Mouse (Mus musculus) A20 (cell line): ENCODE results near the gene Rhobtb1.

Experiments
- DNase-seq: peaks from one replicate; pipeline ENCODE4 v3.0.0-alpha.2; 2011; ENCODE audit warnings: low read depth, low spot score

Gene Rhobtb1

DNA sequence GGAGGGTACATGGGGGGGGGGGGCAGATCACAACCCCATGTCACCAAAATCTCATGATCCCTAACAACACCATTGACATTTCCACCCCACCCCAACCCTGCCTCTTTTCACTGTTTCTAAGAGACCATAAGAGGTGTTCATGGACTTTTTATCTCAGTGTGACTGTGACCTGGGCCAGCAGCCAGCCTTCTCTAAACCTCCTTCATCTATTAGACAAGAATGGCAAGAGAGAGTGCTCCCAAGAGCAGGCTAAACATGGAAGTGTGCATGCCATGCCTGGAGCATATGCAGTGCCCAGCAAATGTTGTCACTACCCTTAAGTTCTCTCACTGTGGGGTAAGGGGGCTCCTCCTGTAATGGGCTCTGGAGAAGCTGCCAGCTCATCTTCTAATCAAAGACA lies 123.5 kb downstream of the Rhobtb1 start:
- DNase-seq: no peak

DNA sequence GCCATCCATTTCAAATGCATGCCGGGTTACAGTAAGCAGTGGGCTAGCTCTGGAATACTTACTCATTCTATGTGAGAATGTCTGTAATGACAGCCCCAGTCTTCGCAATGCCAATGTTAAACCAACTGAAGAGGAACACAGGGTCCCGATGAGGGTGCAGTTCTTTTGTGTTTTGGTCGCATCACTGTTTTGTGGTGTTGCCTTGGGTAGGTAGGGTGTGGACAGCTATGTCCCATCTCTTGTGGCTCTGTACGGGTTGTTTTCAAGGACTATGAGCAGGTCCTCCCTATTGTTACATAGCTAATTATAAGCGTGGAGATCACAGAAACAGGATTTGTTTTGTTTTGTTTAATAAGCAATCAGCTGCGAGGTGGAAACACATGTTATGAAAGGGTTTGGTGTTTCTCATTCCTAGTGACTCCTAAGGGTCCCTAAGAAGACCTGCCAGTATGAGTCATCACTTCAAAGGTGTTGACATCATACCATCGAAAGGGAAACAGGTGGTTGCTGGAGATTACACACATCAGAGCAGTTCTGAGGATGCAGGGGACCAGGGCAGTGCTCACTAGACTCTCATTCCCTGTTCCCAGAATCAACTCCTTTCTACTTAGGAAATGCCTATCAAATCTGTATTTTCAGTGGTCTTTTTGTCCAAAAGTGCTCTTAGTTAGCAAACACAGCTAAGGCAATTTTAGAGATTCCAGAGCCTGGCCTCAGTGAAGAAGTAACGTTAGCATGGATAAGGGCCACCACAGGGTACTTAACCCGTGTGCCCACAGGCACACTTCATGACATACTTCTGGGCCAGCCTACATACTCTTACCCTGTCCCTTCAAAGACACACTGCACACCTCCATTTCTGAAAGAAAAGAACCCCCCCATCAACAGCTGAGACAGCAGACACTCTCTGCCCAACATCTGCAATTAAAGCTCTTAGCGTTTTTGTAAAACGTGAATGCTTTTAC lies 124.9 kb downstream of the Rhobtb1 start:
- no peak for DNase-seq

DNA sequence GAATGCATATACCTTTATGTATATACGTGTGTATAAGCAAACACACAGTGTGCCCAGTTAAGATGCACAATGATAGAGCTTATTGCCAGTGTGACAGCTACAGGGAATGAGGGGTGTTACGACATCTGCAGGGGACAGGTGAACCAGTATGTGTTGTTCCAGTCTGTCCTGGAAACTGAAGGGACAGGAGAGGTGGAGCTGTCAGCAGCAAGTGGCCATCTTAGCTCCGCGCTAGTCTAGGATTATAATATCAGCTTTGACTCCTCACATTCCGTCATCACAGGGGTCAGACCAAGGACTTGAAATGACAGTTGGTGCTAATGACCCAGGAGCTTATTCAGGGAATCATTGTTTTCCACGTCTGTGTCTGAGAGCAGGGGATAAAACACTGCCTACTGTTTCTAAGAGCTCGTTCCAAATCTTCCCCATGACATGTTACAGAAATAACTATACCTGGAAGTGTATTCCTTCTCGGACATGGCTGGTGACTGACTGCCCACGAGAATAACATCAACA lies 125.7 kb downstream of the Rhobtb1 start:
- DNase-seq: no peak

DNA sequence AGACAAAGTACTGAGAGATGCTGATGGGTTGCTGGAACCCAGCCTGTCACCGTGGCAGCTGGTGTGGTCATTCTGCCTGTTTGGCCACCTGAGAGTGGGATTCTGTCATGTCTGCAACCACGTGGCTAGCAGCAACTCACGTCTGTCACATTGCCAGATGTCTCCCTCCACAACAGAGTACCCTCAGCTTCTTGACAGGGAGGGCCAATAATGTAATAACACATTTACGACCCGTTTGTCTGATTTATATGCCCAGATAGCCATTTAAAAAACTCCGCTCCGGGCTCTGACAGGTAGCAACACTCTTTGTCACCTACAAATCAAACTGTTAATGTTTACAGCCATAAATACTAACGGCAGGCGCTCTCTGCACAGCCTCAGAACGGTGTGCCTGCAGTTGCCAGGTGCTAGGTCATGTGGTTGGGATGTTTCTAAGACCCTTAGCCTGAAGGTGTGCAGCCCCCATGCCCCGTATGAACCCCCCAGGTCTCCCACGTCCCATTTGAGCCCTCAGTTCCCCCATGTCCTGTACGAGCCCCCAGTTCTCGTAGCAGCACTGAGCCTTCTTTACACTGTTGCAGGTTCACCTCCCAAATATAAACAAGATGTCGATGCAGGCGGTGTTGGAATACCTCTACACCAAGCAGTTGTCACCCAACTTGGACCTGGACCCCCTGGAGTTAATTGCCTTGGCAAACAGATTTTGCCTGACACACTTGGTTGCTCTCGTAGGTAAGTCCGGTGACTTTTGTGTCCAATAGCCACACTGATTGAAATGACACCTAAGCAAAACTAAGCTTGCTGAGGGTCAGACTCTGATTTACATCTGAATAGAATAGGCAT lies 127.8 kb downstream of the Rhobtb1 start:
- no peak for DNase-seq

DNA sequence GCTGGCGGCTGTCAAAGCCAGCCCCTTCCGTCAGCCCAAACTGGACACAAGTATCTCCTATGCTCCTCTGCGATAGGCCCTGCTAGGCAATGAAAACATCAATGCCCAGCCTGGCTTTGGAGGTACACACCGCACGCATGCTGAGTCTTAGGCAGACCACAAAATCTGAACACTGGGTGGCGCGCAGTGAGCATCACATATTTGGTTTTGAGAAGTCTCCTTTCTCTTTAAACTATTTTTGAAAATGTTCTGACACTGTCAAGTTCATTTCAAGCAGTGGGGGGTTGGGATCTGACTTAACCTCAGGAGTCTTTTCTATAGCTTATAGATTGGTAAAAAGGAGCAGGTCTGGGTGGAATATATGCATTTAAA lies 128.4 kb downstream of the Rhobtb1 start:
- DNase-seq: no peak

DNA sequence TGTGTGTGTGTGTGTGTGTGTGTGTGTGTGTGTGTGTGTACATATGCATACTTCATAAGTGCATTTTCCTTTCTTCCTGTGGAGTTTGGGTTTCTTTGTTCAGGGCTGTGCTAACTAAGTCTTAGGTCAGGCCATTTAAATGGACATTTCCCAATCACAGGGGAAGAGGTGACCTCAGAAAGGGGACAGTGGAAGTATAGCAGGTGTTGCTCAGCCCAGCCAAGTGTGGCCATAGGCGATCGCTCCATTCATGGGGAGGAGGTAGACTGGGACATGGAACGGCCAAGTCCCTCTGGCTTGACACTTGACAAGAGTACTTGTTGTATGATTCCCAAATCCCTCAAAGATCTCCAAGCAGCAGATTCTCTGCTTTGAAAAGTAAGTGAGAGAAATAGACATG lies 135.7 kb downstream of the Rhobtb1 start:
- no peak for DNase-seq

DNA sequence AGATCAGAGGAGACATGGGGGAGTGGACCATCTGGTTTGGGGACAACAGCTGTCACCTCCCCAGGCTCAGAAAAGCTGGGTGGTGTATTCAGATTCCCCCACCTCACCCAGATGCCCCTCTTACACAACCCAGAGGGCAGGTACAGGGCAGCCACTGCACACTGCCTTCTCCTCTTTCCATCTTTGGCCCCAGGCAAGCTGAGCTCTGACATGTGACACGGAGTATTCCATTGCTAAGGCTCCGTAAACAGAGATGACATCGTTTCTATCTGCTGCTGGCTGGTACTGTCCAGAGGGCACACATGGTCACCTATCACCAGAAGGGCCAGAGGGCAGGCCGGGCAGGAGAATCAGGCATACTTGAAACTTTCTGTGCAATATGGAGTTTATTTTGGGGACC lies 136.9 kb downstream of the Rhobtb1 start:
- no peak for DNase-seq

DNA sequence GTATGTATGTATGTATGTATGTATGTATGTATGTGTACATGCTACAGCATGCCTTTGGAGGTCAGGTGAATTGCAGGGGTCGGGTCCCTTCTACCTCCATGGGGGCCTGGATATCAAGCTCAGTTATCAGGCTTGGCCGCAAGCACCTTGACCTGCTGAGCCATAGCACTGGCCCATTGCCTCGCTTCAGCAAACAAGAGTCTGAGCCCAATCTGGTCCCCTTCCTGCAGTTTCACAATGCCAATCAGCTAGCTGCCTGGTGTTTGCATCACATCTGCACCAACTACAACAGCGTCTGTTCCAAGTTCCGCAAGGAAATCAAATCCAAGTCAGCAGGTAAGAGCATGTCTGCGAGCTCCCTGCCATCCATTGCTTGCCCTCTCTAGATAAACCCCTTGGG lies 137.5 kb downstream of the Rhobtb1 start:
- no peak for DNase-seq

DNA sequence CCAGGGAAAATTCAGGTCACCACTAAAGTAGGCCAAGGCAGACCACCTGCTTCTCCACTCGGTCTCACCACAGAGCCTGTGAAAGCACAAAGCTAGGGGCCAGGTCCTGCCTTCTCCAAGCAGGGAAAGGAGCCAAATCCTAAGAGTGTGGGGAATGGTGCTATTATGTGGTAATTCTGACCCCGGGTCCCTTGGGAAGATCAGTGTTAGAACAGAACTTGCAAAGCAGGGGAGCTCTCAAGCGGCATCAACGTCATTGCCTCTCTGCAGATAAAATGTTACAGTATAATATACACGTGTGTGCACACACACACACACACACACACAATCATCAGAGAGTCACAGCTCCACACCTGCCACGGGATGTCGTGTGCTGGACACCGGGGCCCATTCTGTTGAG lies 139.5 kb downstream of the Rhobtb1 start:
- DNase-seq: no peak

DNA sequence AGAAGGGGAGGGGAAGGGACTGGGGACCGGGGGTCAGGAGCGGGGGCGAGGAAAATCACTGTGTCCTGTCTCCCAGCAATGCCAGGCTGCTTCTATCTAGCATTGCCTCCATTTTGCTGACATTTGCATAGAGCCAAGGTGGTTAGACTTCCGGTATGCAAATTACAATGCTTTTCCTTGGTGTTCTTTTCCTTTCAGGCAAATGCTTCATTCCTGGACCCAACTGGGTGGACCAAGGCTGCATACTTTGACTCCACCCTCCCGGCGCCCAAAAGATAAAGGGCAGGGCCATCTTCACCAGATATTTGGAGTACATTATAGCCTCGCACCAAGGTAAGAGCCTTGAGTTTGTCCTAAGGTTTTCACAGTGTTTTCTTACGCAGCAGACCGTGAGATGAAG lies 144.7 kb downstream of the Rhobtb1 start:
- DNase-seq: no peak

DNA sequence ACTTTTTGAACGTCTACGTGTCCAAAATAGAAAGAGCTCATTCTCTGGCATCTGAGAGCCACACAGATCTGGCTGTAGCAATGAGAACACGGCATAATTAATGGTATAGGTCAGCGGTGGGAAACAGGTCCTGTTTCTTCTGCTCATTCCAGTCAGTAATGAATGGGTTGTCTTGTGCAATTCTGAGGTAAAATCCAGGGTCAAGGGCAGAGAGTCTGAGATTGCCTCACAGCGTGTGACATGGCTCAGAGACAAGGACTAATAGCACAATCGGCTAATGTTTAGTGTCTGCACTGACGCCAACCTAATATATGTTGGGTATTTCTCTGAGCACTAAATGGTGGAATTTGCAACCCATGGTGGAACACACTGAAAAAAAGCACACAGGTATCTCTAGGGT lies 148.8 kb downstream of the Rhobtb1 start:
- DNase-seq: no peak

DNA sequence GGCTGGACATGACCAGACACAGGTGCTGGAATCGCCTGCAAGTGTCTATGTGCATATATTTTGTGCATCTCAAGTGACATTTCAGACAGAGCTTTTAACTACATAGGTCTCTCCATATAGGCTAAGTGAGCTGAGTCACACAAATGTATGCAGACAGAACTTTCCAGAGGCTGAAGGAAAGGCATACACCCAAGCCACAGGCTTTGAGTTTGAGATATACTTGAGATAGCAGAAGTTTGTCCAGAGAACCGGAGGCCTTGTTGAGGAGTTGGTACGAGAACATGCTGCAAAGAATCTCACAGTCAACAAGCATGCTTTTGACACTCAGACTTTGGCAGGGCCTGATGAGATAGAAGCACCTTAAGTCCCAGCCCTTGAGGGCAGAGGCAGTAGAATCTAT lies 151.4 kb downstream of the Rhobtb1 start:
- no peak for DNase-seq

DNA sequence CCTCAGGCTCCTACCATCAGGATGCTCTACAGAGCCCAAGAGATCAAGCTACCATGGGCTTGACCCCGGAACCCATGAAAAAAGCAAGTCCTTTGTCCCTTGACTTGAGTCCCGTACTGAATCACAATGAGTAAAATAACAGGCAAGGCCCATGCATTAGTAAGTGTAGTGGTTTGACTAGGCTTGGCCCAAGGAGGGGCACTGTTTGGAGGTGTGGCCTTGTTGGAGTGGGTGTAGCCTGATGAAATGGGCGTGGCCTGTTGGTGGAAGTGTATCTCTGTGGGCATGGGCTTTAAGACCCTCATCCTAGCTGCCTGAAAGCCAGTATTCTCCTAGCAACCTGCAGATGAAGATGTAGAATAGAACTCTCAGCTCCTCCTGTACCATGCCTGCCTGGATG lies 153.6 kb downstream of the Rhobtb1 start:
- DNase-seq: no peak

DNA sequence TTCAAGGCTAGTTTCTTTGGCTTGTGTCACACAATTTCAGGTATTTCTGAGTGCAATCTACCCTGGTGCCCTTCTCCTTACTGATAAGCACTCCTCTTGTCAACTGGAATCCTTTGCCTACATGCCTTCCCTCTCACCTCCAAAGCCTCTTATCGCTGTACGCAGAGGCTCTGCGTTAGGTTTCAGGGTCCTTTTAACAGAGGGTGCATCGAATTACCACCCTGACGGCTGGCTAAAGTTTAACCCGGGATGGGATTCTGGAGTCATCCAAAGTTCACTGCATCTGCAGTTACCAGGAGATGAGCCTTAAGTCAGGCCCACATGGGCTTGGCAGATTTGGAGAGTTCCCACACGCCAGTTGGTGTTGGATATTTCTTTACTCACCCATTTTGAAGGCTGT lies 154.4 kb downstream of the Rhobtb1 start:
- no peak for DNase-seq

DNA sequence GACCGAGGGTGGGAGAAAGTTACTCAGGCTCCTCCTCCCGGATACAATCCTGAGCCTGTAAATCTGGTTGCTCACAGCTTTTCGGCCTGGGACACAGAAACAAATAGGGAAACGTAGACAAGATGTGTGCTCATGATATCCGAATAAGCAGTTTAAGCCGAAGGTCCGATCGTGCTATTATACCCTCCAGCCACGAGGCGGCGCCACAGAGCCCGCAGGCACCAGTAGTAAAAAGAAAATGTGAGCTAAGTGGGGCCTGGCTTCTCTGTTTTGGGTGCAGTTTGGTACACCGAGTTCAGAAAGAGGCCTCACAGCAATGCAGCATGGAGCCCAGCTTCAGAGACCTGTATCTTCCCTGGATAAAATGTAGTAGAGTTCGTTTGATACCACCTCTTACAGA lies 155.0 kb downstream of the Rhobtb1 start:
- DNase-seq: peak; percentile 67

DNA sequence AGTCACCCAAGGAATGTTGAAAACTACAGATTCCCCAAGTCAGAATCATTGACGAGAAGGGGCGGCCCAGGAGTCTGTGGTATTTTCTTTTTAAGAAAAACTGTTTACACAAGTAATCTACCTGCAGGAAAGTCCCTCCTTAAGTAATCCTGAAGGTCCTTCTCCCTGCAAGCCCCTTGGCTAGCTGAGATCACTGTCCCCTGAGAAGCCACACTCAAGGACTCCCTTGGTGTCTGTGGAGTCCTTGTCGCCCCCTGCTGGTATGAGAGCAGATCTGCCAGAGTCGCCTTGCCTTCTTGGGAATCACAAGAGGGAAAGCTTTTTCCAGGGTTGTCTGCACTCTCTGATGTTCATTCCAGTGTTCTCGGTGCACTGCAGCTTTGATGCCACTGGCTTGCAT lies 155.8 kb downstream of the Rhobtb1 start:
- DNase-seq: peak; percentile 72

DNA sequence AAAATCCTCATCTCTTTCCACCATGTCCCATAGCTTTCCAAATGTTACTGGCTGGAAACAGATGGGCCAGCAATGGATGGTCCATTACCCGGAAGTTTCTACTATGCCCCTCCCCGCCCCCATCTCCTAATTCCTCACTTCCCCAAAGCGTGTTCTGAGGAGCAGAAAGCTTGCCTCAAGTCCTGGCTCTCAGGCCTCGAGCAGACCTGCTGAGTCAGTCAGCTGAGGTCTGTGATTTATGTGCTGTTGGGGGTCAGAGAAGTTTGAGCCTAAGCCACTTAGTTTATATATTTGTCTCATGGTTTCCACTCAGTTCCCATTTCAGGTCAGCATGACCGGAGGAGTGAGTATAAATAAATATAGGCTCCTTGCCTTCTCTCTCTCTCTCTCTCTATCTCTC lies 157.9 kb downstream of the Rhobtb1 start:
- DNase-seq: no peak

DNA sequence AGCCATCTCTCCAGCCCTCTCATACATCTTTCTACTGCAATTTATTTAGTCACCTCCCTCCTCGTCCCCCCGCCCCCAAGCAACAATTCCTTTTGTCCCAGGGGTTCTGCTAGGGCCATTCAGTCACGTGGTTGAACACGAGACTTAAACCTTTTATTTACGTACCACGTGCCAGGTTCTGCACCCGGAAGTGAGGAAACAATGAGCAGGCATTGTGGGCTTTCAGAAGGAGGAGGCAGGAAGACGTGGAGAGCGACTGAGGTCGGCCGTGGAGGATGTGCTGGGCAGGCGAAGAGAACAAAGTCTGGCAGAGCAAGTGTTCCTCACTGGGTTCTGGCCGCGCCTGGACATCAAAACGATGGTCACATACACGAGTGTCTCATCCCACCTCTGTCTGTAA lies 160.6 kb downstream of the Rhobtb1 start:
- no peak for DNase-seq

DNA sequence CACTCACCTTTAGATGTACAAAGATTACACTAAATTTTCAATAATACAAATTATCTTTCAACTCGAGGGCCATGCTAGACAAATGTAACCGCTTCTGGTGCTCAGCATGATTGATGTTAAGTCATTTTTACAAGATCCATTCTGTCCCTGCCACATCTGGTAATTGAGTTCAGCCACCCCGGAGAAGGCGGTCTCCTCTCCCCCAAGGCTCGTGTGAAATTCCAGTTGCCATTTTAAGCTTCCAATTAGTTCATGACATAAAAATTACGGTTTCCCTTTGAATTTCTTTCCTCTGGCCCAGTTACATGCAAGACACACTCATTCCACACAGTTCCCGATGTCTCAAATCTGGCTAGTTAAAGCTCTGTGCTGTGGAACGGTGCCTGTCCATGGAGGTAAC lies 162.7 kb downstream of the Rhobtb1 start:
- no peak for DNase-seq

DNA sequence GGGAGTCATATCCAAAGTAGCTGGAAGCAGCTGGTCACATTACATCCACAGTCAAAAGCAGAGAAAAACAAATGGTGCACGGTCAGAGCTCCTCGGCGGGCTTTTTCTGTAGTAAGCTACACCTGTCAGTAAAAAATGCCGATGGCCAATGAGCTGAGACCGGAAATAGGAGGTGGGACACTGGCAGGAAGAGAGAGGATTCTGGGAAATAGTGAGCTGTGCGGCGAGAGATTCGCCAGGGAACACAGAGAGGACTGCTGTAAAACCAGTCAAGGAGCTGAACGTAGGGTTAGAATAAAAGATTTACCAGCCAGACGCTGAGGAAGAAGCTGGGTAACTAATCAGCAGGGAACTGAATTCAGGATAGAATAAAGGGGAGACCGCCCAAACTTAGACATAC lies 167.3 kb downstream of the Rhobtb1 start:
- DNase-seq: no peak

DNA sequence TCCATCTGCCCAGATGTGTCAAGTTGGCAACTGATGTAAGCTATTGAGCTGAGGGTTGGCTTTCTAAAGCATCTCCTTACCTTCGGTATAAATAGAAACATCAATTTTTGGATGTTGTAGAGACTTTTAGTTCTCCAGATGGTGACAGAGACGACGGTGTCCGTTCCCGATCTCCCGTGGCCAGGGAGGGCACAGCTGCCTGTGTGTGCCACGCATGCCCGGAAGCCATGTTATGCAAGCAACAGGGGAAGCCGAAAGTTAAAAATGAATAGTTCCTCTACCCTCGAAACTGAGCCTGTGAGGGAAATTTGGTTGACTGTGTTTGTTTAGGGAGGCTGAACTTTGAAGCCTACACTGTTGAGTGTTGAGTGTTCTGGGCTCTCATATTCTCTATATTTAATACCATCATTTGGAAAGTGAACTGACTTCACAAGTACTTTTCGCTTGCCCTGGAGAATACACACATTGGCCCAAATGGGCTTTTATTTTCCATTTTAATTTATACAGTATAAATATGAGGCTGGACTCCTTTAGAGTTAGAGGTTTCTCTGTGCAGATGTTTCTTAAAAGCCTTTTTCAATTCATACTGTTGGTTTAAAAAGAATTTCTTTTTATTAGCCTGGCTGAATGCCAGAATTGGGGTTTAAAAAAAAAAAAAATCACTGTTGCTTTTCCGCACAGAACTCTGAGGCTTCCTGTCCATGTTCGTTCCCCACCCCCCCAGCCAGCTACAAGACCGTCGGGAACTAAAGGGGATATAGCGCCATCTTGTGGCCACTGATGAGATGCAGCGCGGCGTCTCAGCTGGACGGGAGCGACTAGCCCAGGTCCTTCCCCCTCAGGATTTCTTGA lies 169.7 kb downstream of the Rhobtb1 start:
- peak; percentile 85 for DNase-seq
